Mouse (Mus musculus) liver, postnatal 0 days (tissue): ENCODE measurements around the gene Fbxo31. TPM values are rescaled to one million over a fixed set of nuclear protein-coding genes. Genes with fewer than 3 reads are reported as not detected.

ENCODE experiments used
- ATAC-seq: fragments of 200-750 bp; cut with Nextera tagmentation; 2 replicates; pipeline ENCODE4 v1.8.0; 2017; ENCODE audit warnings: mild to moderate bottlenecking, moderate library complexity
- DNase-seq: peaks from one replicate; pipeline ENCODE4 v3.0.0-alpha.2; 2016
- H3K27ac ChIP-seq: fragments of 300-500 bp; sonication (generic); 2 replicates; pipeline ENCODE4 v1.5.1; 2014; ENCODE audit warnings: antibody characterized with exemption, moderate library complexity, mild to moderate bottlenecking, low read depth
- H3K27me3 ChIP-seq: fragments of 300-500 bp; sonication (generic); 2 replicates; pipeline ENCODE4 v1.6.1; 2014; ENCODE audit warnings: low read length, control low read depth, mixed read lengths; ENCODE audit not compliant: insufficient read depth
- H3K36me3 ChIP-seq: fragments of 300-500 bp; sonication (generic); replicated peaks from 2 replicates; pipeline ENCODE4 v1.6.1; 2014; ENCODE audit warnings: mild to moderate bottlenecking, control low read depth, low read length, moderate library complexity, mixed read lengths; ENCODE audit not compliant: insufficient read depth
- H3K4me1 ChIP-seq: fragments of 300-500 bp; sonication (generic); 2 replicates; pipeline ENCODE4 v1.6.1; 2014; ENCODE audit warnings: antibody characterized with exemption, mild to moderate bottlenecking, control low read depth; ENCODE audit not compliant: insufficient read depth
- H3K4me2 ChIP-seq: fragments of 300-500 bp; sonication (generic); 2 replicates; pipeline ENCODE4 v1.6.1; 2014; ENCODE audit warnings: low read depth, mild to moderate bottlenecking, low read length, moderate library complexity, mixed read lengths
- H3K4me3 ChIP-seq: fragments of 300-500 bp; sonication (generic); 2 replicates; pipeline ENCODE4 v1.5.1; 2014; ENCODE audit warnings: low read depth, low read length
- H3K9ac ChIP-seq: fragments of 300-500 bp; sonication (generic); replicated peaks from 2 replicates; pipeline ENCODE4 v1.6.1; 2014; ENCODE audit warnings: mild to moderate bottlenecking, moderate library complexity
- H3K9me3 ChIP-seq: fragments of 300-500 bp; sonication (generic); 2 replicates; pipeline ENCODE4 v1.6.1; 2016; ENCODE audit warnings: mild to moderate bottlenecking, control low read depth, low read length, mixed read lengths
- CTCF ChIP-seq: sonication (generic); IDR thresholded peaks from 2 replicates; pipeline ENCODE4 v1.5.1; 2016; ENCODE audit warnings: antibody characterized with exemption, low read depth
- EP300 ChIP-seq: IDR thresholded peaks from 2 replicates; pipeline ENCODE4 v1.6.1; 2016; ENCODE audit warnings: antibody characterized with exemption, low read depth, mild to moderate bottlenecking
- WGBS: fragments of 180-500 bp; shearing (Covaris S2); extraction: QIAGEN DNeasy Blood & Tissue Kit; methylation state at CpG from one replicate; pipeline ENCODE4 v1.1.7; 2014; ENCODE audit not compliant: insufficient replicate concordance; 5-methylcytosine and 5-hydroxymethylcytosine counted together
- polyA plus RNA-seq: library from polyadenylated mRNA; unstranded; fragments of >200 nt; fragmentation: Nextera tagmentation; extraction: Ambion mirVana; gene quantifications from 2 replicates; pipeline ENCODE4 v1.2.1, GENCODE M21; 2015

Gene Fbxo31
- polyA plus RNA-seq, 1 experiment from 2014 or later, result 13.9 TPM

DNA sequence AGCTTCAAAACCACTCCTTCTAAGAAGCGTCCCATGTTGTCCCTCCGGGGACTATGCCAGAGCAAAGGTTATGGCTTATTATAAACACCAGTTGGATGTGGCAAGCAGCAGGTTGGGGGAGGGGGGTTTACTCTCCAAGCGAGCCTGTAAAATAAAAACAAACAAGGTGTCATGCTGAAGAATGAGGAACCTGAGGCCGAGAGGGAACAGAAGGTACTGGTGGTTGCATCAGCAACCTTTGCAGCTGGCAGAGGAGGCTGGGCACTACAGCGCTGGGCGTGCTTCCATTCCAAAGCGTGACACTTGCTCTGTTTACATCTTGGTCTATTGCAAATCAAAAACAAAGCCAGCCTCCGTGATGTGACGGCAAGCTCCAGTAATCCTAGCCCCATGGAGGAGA, 1.9 kb upstream of the Fbxo31 start:
- ATAC-seq, result peak; percentile 48
- 31% methylated on average over 9 of the region's 9 CpGs for WGBS
- H3K9ac ChIP-seq, result no peak overlapping the region
- H3K9me3 ChIP-seq, result no peaks in the 10 kb centered on the region
- H3K36me3 ChIP-seq, result no peaks in the 10 kb centered on the region
- H3K4me3 ChIP-seq, result no peak overlapping the region
- no peak overlapping the region for H3K4me2 ChIP-seq
- DNase-seq, result peak; percentile 79
- TF ChIP-seq EP300 (peak; percentile 81), CTCF (no peak)
- peak overlapping the region; percentile 96 for H3K27ac ChIP-seq
- H3K27me3 ChIP-seq, result no peaks in the 10 kb centered on the region
- H3K4me1 ChIP-seq, result peaks cover 45% of the 10 kb centered on the region

DNA sequence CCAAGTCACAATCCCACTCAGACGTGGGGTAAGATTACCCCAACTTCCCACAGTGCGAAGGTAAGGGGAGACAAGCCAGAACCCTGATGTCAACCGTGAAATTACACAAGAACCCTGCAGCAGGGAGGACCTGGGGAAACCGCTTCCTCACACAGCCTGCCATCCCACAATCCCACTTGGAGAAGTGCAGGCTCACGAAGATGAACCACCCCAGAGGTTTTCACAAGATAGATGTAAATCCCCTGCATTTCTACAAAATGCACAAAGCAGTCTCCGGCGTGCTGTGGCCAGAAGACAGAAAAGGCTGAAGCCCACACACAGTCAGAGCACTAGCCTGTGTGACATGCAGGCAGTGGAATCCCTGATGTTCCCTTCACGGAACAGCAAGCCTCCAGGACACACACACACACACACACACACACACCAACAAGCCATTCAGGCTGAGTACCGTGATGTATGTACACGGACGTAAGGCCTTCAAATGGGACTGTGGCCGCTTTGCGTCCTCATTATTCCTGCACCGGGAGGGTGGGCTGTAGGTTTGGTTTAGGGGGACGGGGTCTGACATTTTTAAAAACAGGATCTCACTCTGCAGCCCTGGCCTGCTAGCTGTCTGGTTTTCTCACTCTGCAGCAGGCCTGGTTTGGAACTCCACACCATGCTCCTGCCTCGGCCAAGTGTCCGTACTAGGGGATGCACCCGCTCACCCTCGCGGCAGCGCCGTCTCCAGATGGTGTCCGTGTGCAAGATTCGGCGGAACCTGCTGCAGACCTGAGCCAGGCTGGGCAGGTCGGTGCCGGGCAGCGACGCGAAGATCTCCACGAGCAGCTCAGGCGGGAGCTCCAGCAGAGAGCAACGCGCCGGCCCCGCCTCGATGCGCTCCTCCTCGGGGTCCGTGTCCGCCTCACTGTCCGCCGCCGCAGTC, 593 bp downstream of the Fbxo31 start:
- peaks cover 41% of the 10 kb centered on the region for H3K4me1 ChIP-seq

DNA sequence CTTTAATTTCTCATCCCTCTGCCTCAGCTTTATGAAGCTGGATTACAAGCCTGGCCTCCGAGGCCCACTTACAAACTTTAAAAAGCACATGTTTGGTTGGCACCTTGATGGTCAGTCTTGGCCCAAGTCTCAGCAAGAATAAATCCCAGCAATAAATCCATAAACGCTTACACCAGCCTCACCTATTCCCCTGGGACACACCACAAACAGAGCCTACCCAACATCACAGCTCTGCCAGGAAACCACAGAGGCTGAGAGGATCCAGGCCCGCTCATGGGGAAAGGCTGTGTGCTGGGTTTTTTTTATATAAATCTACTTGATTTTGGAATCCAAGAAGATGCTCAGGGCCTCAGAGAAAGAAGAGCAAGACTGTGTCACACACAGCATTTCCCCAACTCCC, 2.9 kb downstream of the Fbxo31 start:
- 0 out of 2 replicates have a peak overlapping the region, but pooled peaks have one; percentile 6 for H3K9ac ChIP-seq
- WGBS, result 77% methylated on average over 3 of the region's 3 CpGs
- ATAC-seq (no peak), DNase-seq (no peak)
- H3K9me3 ChIP-seq, result no peaks in the 10 kb centered on the region
- no peaks in the 10 kb centered on the region for H3K36me3 ChIP-seq
- H3K4me1 ChIP-seq, result peaks cover 41% of the 10 kb centered on the region
- no peaks in the 10 kb centered on the region for H3K27me3 ChIP-seq
- TF ChIP-seq CTCF (no peak), EP300 (no peak)
- H3K4me2 ChIP-seq, result no peak overlapping the region
- H3K4me3 ChIP-seq, result no peak overlapping the region
- H3K27ac ChIP-seq, result no peak overlapping the region

More for the DNA sequence above, 593 bp downstream of the Fbxo31 start:
- no peaks in the 10 kb centered on the region for H3K9me3 ChIP-seq
- DNase-seq (no peak), ATAC-seq (no peak)
- peak overlapping the region; percentile 99 for H3K4me2 ChIP-seq
- H3K9ac ChIP-seq, result peak overlapping the region; percentile 83
- WGBS, result 3% methylated on average over 43 of the region's 44 CpGs
- no peak for TF ChIP-seq CTCF
- no peak for TF ChIP-seq EP300
- no peaks in the 10 kb centered on the region for H3K36me3 ChIP-seq
- peak overlapping the region; percentile 92 for H3K4me3 ChIP-seq
- peak overlapping the region; percentile 78 for H3K27ac ChIP-seq
- no peaks in the 10 kb centered on the region for H3K27me3 ChIP-seq

DNA sequence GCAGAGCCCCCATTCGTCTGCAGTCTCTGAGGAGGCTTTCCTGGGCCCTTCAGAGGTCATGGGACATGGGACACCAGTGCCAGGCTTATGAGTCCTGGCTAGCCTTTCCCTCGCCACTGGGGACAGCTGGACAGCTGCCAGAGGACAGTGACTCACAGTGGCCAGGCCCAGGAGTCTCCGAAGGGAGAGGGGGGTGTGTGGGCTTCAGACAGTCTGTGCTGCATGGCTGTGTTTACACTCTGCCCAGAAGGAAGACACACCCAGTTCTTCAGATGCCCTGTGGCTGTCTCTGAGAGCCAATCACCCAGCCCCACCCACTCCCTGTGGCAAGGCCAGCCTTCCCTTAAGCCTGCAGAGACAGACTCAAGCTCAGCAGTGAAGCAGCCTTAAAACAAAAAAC, 5.3 kb downstream of the Fbxo31 start:
- Histone ChIP-seq H3K4me1 (peaks cover 32% of the 10 kb centered on the region), H3K27me3 (no peaks in the 10 kb centered on the region), H3K4me2 (no peak overlapping the region), H3K27ac (no peak overlapping the region), H3K9me3 (no peaks in the 10 kb centered on the region), H3K36me3 (no peaks in the 10 kb centered on the region), H3K9ac (no peak overlapping the region), H3K4me3 (no peak overlapping the region)
- TF ChIP-seq CTCF (no peak), EP300 (no peak)
- peak; percentile 56 for DNase-seq
- ATAC-seq, result peak; percentile 24
- WGBS, result 39% methylated on average over 3 of the region's 3 CpGs

DNA sequence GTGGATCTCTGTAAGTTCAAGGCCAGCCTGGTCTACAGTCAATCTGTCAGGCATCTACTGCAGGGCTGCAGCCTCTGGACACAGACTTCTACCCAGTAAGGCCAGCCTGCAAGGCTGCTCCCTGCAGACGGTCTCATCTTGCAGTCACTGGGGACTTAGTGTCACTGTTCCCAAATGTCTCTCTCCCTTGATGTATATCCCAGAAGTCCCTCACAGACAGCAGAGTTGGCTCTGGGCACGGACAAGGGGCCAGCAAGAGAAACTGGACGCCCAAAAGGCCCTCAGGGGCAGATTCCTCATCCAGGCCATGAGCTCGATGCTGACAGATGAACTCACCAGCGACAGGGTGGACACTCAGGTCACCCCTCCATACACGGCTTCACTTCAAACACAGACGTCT, 6.5 kb downstream of the Fbxo31 start:
- Histone ChIP-seq H3K9ac (no peak overlapping the region), H3K4me3 (no peak overlapping the region), H3K4me1 (peaks cover 21% of the 10 kb centered on the region), H3K27ac (no peak overlapping the region), H3K9me3 (no peaks in the 10 kb centered on the region), H3K4me2 (no peak overlapping the region), H3K27me3 (no peaks in the 10 kb centered on the region), H3K36me3 (no peaks in the 10 kb centered on the region)
- ATAC-seq (no peak), DNase-seq (no peak)
- no peak for TF ChIP-seq CTCF
- no peak for TF ChIP-seq EP300
- 83% methylated on average over 7 of the region's 7 CpGs for WGBS

DNA sequence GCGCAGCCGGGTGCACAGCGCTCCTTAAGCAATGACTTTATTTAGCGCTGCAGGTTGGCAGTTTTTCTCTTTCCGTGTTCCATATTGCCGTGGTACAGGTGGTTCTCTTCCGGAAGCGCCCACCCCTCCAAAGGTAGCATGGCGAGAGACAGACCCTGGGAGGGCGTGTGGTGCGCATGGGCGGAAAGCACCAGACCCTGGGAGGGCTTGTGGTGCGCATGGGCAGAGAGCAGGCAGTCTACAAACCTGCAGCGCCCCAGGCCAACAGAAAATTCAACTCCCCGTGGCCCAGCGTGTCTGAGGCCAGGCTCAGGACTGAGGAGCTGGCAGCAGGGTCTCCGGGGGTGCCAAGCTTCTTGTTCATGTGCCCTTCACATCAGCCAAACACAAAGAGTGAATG, 7.8 kb downstream of the Fbxo31 start:
- peak overlapping the region; percentile 62 for H3K4me2 ChIP-seq
- H3K27ac ChIP-seq, result peak overlapping the region; percentile 69
- H3K36me3 ChIP-seq, result no peaks in the 10 kb centered on the region
- peak overlapping the region; percentile 1; the same call in 1 of the 2 replicates for H3K9ac ChIP-seq
- H3K4me3 ChIP-seq, result 0 out of 2 replicates have a peak overlapping the region, but pooled peaks have one; percentile 1
- H3K27me3 ChIP-seq, result no peaks in the 10 kb centered on the region
- ATAC-seq, result peak; percentile 22; the same call in 1 of the 2 replicates
- TF ChIP-seq CTCF (no peak), EP300 (no peak)
- no peak for DNase-seq
- 53% methylated on average over 17 of the region's 17 CpGs for WGBS
- peaks cover 18% of the 10 kb centered on the region for H3K4me1 ChIP-seq
- H3K9me3 ChIP-seq, result no peaks in the 10 kb centered on the region
